Mouse (Mus musculus): ENCODE results near the gene Sytl1.

Gene Sytl1

GRCm38 (mm10) chr4:133210023-133210787 is 52.7 kb downstream of the Sytl1 start:
- no peak for DNase-seq

DNA sequence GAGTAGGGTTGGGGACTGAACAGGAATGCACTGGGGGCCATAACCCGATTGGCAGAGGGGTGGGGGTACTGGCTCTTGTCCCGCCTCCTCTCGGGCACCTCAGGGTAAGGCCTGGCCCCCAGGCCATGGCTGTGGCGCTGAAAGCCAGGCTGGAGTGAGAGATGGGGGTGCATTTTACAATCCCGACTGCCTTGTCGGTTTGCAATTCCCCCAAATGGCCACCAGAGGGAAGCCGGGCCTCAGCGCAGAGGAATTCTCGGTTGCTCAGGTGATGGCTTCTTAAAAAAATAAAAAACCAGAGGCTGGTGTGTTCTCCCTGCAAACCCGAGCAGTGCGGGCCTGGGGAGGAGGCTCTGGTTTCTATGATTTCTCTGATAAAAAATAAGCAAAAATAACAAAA is 53.5 kb downstream of the Sytl1 start:
- peak; percentile 43 for DNase-seq

DNA sequence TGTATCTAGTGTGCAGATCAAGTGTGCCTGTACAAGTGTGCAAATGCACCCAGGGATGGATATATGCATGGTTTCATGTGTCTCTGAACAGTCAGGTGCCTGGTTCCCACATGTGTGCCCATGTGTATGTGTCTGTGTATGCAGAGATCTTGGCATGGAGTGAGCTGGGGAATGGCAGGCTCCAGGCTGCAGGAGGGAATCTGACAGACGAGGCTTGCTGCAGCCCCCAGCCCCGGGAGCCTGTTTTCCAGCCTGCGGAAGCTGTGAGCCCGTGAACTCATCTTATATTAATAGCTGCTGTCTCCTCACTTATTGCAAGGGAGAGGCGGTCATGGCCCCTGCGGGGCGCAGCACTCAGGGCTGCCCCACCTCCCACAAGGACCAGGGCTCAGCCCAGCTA is 58.5 kb downstream of the Sytl1 start:
- no peak for DNase-seq

GRCm38 (mm10) chr4:133203591-133203990 is 59.3 kb downstream of the Sytl1 start:
- DNase-seq = no peak
